Mouse (Mus musculus) erythroblast, adult 5-6 weeks (primary cell): ENCODE data around the gene Phf20. TPM values are rescaled to one million over a fixed set of nuclear protein-coding genes. Genes with fewer than 3 reads are reported as not detected.
"Not testable (repeated sequence)": the region's sequence is repeated elsewhere in the genome, so short reads cannot be mapped to it uniquely, and the experiment has no call there.

ENCODE experiments used
- ATAC-seq: replicated peaks from 2 replicates; pipeline ENCODE4 v1.8.0; 2016; ENCODE audit warnings: moderate number of reproducible peaks, mild to moderate bottlenecking, moderate TSS enrichment, inconsistent platforms; ENCODE audit not compliant: poor library complexity, low FRiP score, severe bottlenecking
- total RNA-seq, 2 experiments: library from RNA; stranded (forward) in 1 of 2; stranded (reverse) in 1 of 2; fragments of 150-400 nt in 1 of 2; fragments of 200-764, 138-1000 nt in 1 of 2; gene quantifications; 2 replicates each; pipeline versions ENCODE4 v1.2.3 to v1.2.4; 2015 to 2017; ENCODE audit warnings: low replicate concordance in 2 of 2

Phf20 gene
- total RNA-seq (2015; ENCODE audit: low replicate concordance) (12.7 and 13.6 TPM in 2 replicates), total RNA-seq (2017; ENCODE audit: low replicate concordance) (7.1 and 15.3 TPM in 2 replicates)

- peak; percentile 95 for ATAC-seq
Measured at GRCm38 (mm10) chr2:156196302-156197128, at the start of gene Phf20. TSS of gene Phf20 (plus strand) at chr2:156196466.

GRCm38 (mm10) chr2:156147316-156147915, 48.9 kb upstream of the Phf20 start:
- no peak for ATAC-seq

GRCm38 (mm10) chr2:156151538-156151937, 44.7 kb upstream of the Phf20 start:
- ATAC-seq, result no peak

GRCm38 (mm10) chr2:156165478-156165877, 30.8 kb upstream of the Phf20 start:
- no peak for ATAC-seq

GRCm38 (mm10) chr2:156166557-156166956, 29.7 kb upstream of the Phf20 start:
- no peak for ATAC-seq

- ATAC-seq, result no peak
Measured at GRCm38 (mm10) chr2:156177079-156177478, 19.2 kb upstream of the Phf20 start.

GRCm38 (mm10) chr2:156177651-156178050, 18.6 kb upstream of the Phf20 start:
- no peak for ATAC-seq

GRCm38 (mm10) chr2:156179046-156179795, 17.0 kb upstream of the Phf20 start:
- peak; percentile 70 for ATAC-seq

- peak; percentile 51; the same call in 1 of the 2 replicates for ATAC-seq
Measured at GRCm38 (mm10) chr2:156179796-156180093, 16.5 kb upstream of the Phf20 start.

GRCm38 (mm10) chr2:156180094-156180821, 16.0 kb upstream of the Phf20 start, which contains the start of gene Rbm39:
TSS of gene Rbm39 (minus strand) at chr2:156180238.
- peak; percentile 92 for ATAC-seq

GRCm38 (mm10) chr2:156180824-156181590, 15.3 kb upstream of the Phf20 start:
- no peak for ATAC-seq

- ATAC-seq, result no peak
Measured at GRCm38 (mm10) chr2:156181592-156181991, 14.7 kb upstream of the Phf20 start.

GRCm38 (mm10) chr2:156189241-156189640, 7.0 kb upstream of the Phf20 start:
- ATAC-seq, result not testable (repeated sequence)

- ATAC-seq, result peak; percentile 17; the same call in 1 of the 2 replicates
Measured at GRCm38 (mm10) chr2:156190004-156190896, 6.0 kb upstream of the Phf20 start.

- ATAC-seq, result no peak
Measured at GRCm38 (mm10) chr2:156191540-156191939, 4.7 kb upstream of the Phf20 start.

- ATAC-seq, result no peak
Measured at GRCm38 (mm10) chr2:156192068-156192467, 4.2 kb upstream of the Phf20 start.

- no peak for ATAC-seq
Measured at GRCm38 (mm10) chr2:156193066-156193862, 3.0 kb upstream of the Phf20 start.
